Mouse (Mus musculus) intestine, embryonic 14.5 days (tissue): ENCODE measurements around the gene Rspo1. TPM values are rescaled to one million over a fixed set of nuclear protein-coding genes. Genes with fewer than 3 reads are reported as not detected.

Experiments
- ATAC-seq: fragments of 200-750 bp; cut with Nextera tagmentation; replicated peaks from 2 replicates; pipeline ENCODE4 v1.8.0; 2017; ENCODE audit warnings: low read depth, moderate number of reproducible peaks, moderate TSS enrichment, moderate library complexity; ENCODE audit not compliant: low FRiP score, low TSS enrichment
- DNase-seq: peaks from one replicate; pipeline ENCODE4 v3.0.0-alpha.2; 2018; ENCODE audit warnings: low spot score
- H3K27ac ChIP-seq: fragments of 300-500 bp; sonication (generic); 2 replicates; pipeline ENCODE4 v1.5.1; 2014; ENCODE audit warnings: low read depth, mild to moderate bottlenecking, control low read depth
- H3K27me3 ChIP-seq: fragments of 300-500 bp; sonication (generic); replicated peaks from 2 replicates; pipeline ENCODE4 v1.6.1; 2014; ENCODE audit warnings: low read length, control low read depth; ENCODE audit not compliant: control insufficient read depth, insufficient read depth
- H3K36me3 ChIP-seq: fragments of 300-500 bp; sonication (generic); 2 replicates; pipeline ENCODE4 v1.6.1; 2014; ENCODE audit warnings: low read length, control low read depth; ENCODE audit not compliant: control insufficient read depth, insufficient read depth
- H3K4me1 ChIP-seq: fragments of 300-500 bp; sonication (generic); replicated peaks from 2 replicates; pipeline ENCODE4 v1.6.1; 2014; ENCODE audit warnings: low read length, control low read depth, mixed read lengths; ENCODE audit not compliant: control insufficient read depth, insufficient read depth
- H3K4me2 ChIP-seq: fragments of 300-500 bp; sonication (generic); 2 replicates; pipeline ENCODE4 v1.6.1; 2014; ENCODE audit warnings: low read length
- H3K4me3 ChIP-seq: fragments of 300-500 bp; sonication (generic); 2 replicates; pipeline ENCODE4 v1.5.1; 2014; ENCODE audit warnings: low read depth, low read length, control low read depth, mixed read lengths
- H3K9ac ChIP-seq: fragments of 300-500 bp; sonication (generic); 2 replicates; pipeline ENCODE4 v1.6.1; 2014; ENCODE audit warnings: mild to moderate bottlenecking, low read length
- H3K9me3 ChIP-seq: fragments of 300-500 bp; sonication (generic); 2 replicates; pipeline ENCODE4 v1.6.1; 2016; ENCODE audit warnings: low read length, control low read depth; ENCODE audit not compliant: control insufficient read depth
- WGBS: fragments of 180-500 bp; shearing (Covaris S2); extraction: QIAGEN DNeasy Blood & Tissue Kit; methylation state at CpG from one replicate; pipeline ENCODE4 v1.1.7; 2014; 5-methylcytosine and 5-hydroxymethylcytosine counted together
- polyA plus RNA-seq: library from polyadenylated mRNA; unstranded; fragments of >200 nt; fragmentation: Nextera tagmentation; extraction: Ambion mirVana; gene quantifications from 2 replicates; pipeline ENCODE4 v1.2.1, GENCODE M21; 2014

Rspo1 gene
- polyA plus RNA-seq, 1 experiment from 2014 or later = 13.9 TPM

- ATAC-seq (no peak), DNase-seq (no peak)
- Histone ChIP-seq H3K9ac (no peak overlapping the region), H3K36me3 (no peaks in the 10 kb centered on the region), H3K4me3 (0 out of 2 replicates have a peak overlapping the region, but pooled peaks have one; percentile 11), H3K4me1 (peaks cover 32% of the 10 kb centered on the region), H3K9me3 (no peaks in the 10 kb centered on the region), H3K27ac (no peak overlapping the region), H3K27me3 (peaks cover 74% of the 10 kb centered on the region), H3K4me2 (peak overlapping the region; percentile 68)
- WGBS = 7% methylated on average over 18 of the region's 18 CpGs
Observed at GRCm38 (mm10) chr4:124984871-124985670, 1.2 kb upstream of the Rspo1 start.

DNA sequence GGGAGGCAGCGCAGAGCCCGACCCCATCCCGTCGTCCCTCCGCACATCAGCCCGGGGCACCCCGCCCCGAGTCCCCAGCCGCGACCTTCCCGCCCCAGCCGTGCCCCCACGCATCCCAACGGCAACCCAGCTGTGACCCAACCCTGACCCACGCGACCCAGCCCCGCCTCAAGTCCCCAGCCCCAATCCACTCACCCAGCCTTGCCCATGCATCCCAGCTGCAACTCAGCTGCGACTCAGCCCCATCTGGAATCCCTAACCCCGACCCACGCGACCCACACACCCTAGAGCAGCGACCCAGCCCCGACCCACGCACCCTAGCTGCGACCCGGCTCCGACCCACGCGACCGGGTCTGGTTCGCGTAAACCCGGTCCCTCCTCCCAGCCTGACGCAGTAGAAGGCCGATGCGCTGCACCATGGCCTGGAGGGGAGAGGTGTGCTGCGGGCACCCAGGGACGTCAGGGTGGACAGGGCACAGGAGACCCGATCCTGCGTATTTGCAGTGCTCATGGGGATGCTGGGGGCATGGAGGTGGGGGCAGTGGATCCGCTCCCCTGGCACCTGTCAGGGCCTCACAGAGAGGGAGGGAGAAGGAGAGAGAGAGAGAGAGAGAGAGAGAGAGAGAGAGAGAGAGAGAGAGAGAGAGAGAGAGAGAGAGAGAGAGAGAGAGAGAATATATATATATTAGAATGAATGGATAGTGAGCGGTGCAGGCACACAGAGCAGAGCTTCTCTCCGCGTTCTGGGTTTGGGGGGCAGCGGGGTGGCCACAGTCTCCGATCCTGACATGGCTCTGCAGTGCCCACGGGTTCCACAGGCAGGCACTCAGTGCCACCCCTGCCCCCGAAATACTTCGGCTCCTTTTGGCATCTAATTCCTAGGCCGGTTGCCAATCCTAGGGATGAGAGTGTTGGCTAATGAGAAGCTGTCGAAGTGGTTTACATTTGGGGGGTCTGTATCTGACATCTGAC lies 795 bp downstream of the Rspo1 start:
- Histone ChIP-seq H3K4me1 (peaks cover 39% of the 10 kb centered on the region), H3K4me2 (peak overlapping the region; percentile 68), H3K27me3 (peaks cover 70% of the 10 kb centered on the region), H3K27ac (no peak overlapping the region), H3K9ac (peak overlapping the region; percentile 25; the same call in 1 of the 2 replicates), H3K36me3 (no peaks in the 10 kb centered on the region), H3K9me3 (no peaks in the 10 kb centered on the region), H3K4me3 (peak overlapping the region; percentile 40)
- WGBS = 2% methylated on average over 51 of the region's 51 CpGs
- no peak for ATAC-seq
- DNase-seq = peak; percentile 62

DNA sequence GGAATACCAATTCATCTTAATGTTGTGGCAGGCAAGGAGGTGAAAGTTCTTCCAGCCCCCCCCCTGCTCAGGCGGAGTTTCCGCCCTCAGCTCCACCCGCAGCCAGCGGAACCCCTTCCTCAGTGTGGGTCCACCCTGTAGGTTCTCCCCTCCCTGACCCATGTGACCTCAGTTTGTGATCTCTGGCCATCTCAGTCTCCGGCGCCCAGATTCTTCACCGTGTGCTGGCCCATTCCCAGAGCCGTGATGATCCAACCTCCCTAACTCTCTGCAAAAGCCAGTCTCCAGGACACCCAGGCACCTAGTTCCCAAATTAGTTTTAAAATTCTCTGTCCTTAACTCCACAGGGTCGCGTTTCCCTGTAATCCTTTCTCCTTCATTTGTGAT lies 1.5 kb downstream of the Rspo1 start:
- Histone ChIP-seq H3K4me3 (0 out of 2 replicates have a peak overlapping the region, but pooled peaks have one; percentile 2), H3K9ac (no peak overlapping the region)
- WGBS = 7% methylated on average over 10 of the region's 10 CpGs

DNA sequence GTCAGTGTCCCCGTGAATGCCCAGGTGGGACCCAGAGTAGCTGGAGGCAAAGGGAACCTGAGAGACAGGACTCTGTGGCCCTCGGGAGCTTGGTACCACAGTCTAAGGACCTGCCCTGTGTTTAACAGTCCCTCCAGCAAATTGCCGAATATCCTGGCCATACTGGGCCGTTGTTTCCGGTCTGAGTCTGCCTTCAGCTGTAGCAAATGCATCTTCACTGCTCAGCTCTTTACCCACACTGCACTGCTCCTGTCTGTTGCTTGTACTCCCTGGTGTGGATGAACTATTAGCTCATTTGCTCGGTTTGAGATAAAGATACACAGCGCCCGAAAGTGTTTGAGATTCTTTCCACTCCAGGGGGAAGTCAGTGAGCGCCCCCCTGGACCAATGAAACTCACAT lies 2.2 kb downstream of the Rspo1 start:
- ATAC-seq (no peak), DNase-seq (peak; percentile 67)
- Histone ChIP-seq H3K4me3 (no peak overlapping the region), H3K27ac (no peak overlapping the region; the same call in 1 of the 2 replicates), H3K4me2 (peak overlapping the region; percentile 25), H3K36me3 (no peaks in the 10 kb centered on the region), H3K4me1 (peaks cover 39% of the 10 kb centered on the region), H3K27me3 (peaks cover 64% of the 10 kb centered on the region), H3K9me3 (no peaks in the 10 kb centered on the region), H3K9ac (no peak overlapping the region)
- WGBS = 14% methylated on average over 9 of the region's 9 CpGs

More for the DNA sequence above, 1.5 kb downstream of the Rspo1 start:
- no peaks in the 10 kb centered on the region for H3K9me3 ChIP-seq
- H3K27me3 ChIP-seq = peaks cover 70% of the 10 kb centered on the region
- H3K4me1 ChIP-seq = peaks cover 39% of the 10 kb centered on the region
- ATAC-seq (no peak), DNase-seq (no peak)
- H3K36me3 ChIP-seq = no peaks in the 10 kb centered on the region
- no peak overlapping the region for H3K27ac ChIP-seq
- peak overlapping the region; percentile 25; the same call in 1 of the 2 replicates for H3K4me2 ChIP-seq

DNA sequence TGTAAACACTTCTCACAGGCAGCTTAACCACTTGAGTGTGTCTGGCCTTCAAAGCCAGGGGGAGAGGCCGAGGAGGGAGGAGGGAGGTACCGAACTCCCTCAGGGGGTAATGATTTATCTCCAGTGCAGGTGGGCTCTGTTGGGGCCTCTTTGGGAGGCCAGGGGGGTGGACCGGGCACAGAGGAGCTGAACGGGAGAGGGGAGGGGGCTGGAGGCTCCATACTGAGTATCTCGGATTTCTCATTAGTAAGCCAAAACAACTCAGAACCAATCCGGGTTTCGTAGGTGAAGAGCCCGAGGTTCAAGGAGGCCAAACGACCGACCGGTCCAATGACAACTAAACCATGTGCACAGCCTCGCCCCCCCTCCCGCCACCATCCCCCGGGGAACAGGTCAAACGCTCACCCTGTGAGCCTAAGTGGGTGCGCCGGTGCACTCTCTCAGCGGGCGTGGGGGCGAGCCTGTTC lies 3.6 kb downstream of the Rspo1 start:
- Histone ChIP-seq H3K4me2 (peak overlapping the region; percentile 17), H3K36me3 (no peaks in the 10 kb centered on the region), H3K4me3 (no peak overlapping the region), H3K9ac (no peak overlapping the region), H3K27ac (no peak overlapping the region), H3K27me3 (peaks cover 50% of the 10 kb centered on the region), H3K9me3 (no peaks in the 10 kb centered on the region), H3K4me1 (peaks cover 39% of the 10 kb centered on the region)
- peak; percentile 65 for ATAC-seq
- peak; percentile 72 for DNase-seq
- 3% methylated on average over 20 of the region's 20 CpGs for WGBS

DNA sequence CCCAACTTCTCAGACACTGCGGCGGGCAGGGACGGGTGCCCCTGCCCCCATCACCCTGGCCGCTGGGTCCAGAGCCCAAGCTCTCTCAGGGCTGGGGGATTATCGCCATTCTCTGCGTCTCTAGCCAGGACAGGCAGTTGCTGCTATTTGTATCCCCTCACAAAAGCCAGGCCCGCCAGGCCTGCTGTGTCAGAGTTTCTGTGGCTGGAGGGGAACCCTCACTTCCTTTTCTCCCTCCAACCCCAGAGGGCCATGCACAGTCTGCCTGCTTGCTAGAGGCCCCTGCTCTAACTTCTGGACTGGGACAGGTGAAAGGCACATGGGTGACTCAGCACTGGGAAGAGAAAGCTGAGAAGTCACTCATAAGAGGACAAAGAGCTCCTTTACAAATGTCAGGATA lies 4.1 kb downstream of the Rspo1 start:
- Histone ChIP-seq H3K4me1 (peaks cover 37% of the 10 kb centered on the region), H3K27me3 (peaks cover 45% of the 10 kb centered on the region), H3K4me2 (peak overlapping the region; percentile 17), H3K27ac (no peak overlapping the region), H3K9ac (no peak overlapping the region), H3K36me3 (no peaks in the 10 kb centered on the region), H3K9me3 (no peaks in the 10 kb centered on the region), H3K4me3 (no peak overlapping the region)
- DNase-seq (no peak), ATAC-seq (no peak)
- WGBS = 10% methylated on average over 7 of the region's 7 CpGs

DNA sequence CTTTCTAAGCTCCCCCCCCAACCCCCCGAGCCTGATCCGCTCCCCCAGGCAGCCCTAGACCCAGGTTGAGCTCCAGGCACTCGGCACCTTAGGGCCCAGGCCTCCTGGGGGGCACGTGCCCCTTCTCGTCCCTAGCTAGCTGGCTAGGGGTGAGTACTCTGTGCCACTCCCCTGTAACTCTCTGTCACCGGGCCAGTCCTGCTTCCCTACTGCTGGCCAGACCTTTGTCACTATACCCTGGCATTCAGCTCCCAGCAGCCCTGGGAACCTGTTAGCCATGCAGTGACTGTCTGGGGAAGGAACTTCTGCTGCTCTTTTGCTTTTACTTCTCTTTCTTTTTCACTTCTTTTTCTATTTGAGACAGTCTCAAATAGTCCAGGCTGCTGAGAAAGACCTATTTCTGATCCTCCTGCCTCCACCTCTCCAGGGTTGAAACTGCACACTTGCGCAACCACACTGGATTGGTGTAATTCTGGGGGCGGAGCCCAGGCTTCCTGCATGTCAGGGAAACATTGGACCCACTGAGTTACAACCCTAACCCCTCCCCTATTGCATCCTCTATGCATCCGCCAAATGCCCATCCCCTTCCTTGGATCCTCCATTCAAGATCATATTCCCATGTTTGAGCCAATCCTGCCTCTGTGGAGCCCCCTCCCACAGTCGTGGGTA lies 11.4 kb downstream of the Rspo1 start:
- no peaks in the 10 kb centered on the region for H3K27me3 ChIP-seq
- H3K4me1 ChIP-seq = no peaks in the 10 kb centered on the region
- no peaks in the 10 kb centered on the region for H3K9me3 ChIP-seq
- 83% methylated on average over 10 of the region's 10 CpGs for WGBS
- no peaks in the 10 kb centered on the region for H3K36me3 ChIP-seq
- H3K4me2 ChIP-seq = no peak overlapping the region
- no peak overlapping the region for H3K27ac ChIP-seq
- ATAC-seq (no peak), DNase-seq (no peak)
- H3K9ac ChIP-seq = no peak overlapping the region
- no peak overlapping the region for H3K4me3 ChIP-seq

DNA sequence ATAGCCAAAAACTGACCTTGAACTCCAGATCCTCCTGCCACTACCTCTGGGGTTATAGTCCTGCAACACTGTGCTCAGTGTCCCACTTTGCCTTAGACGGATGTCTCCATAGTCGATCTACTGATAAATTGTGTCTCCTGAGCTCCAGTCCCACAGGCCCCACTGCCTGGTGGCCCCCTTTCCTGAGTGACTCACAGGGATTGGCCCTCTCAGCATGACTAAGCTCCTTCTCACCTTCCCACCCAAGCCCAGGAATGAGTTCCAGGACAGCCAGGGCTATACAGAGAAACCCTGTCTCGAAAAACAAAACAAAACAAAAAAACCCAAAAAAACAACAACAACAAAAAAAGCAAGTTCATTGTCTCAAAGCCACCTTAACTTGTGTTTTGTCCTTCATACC lies 13.3 kb downstream of the Rspo1 start:
- H3K27me3 ChIP-seq = peaks cover 3% of the 10 kb centered on the region; the same call in 1 of the 2 replicates
- H3K4me2 ChIP-seq = no peak overlapping the region
- no peaks in the 10 kb centered on the region for H3K36me3 ChIP-seq
- DNase-seq (no peak), ATAC-seq (no peak)
- no peaks in the 10 kb centered on the region for H3K4me1 ChIP-seq
- no peak overlapping the region for H3K27ac ChIP-seq
- H3K9ac ChIP-seq = no peak overlapping the region
- H3K9me3 ChIP-seq = no peaks in the 10 kb centered on the region
- WGBS = 80% methylated on average over 3 of the region's 3 CpGs
- H3K4me3 ChIP-seq = no peak overlapping the region
